Mouse (Mus musculus): ENCODE data around the gene Lgr6.
A peak's percentile ranks its signal among the peaks of the same experiment; 100 is the strongest.

The Lgr6 gene

GRCm38 (mm10) chr1:135105124-135105523 lies at the start of gene Lgr6:
Gene Lgr6, minus strand, starts transcription at chr1:135105276.
- DNase-seq, result peak; percentile 29

- DNase-seq, result peak; percentile 73
Measured at GRCm38 (mm10) chr1:135154411-135154959, 49.4 kb upstream of the Lgr6 start.

GRCm38 (mm10) chr1:135154011-135154410 lies 48.9 kb upstream of the Lgr6 start:
- no peak for DNase-seq

- no peak for DNase-seq
Measured at GRCm38 (mm10) chr1:135148996-135149395, 43.9 kb upstream of the Lgr6 start.

GRCm38 (mm10) chr1:135148476-135148875 lies 43.4 kb upstream of the Lgr6 start:
- DNase-seq, result no peak

- no peak for DNase-seq
Measured at GRCm38 (mm10) chr1:135147702-135148058, 42.6 kb upstream of the Lgr6 start.

- DNase-seq, result peak; percentile 90
Measured at GRCm38 (mm10) chr1:135146946-135147701, 42.0 kb upstream of the Lgr6 start.

- peak; percentile 87 for DNase-seq
Measured at GRCm38 (mm10) chr1:135146077-135146945, 41.2 kb upstream of the Lgr6 start, which contains the start of gene Arl8a. Gene Arl8a, plus strand, starts transcription at chr1:135146824.

GRCm38 (mm10) chr1:135143940-135144339 lies 38.9 kb upstream of the Lgr6 start:
- no peak for DNase-seq

GRCm38 (mm10) chr1:135142452-135142851 lies 37.4 kb upstream of the Lgr6 start:
- no peak for DNase-seq

- DNase-seq, result no peak
Measured at GRCm38 (mm10) chr1:135139906-135140305, 34.8 kb upstream of the Lgr6 start.

GRCm38 (mm10) chr1:135136500-135136899 lies 31.4 kb upstream of the Lgr6 start:
- peak; percentile 72 for DNase-seq

- DNase-seq, result no peak
Measured at GRCm38 (mm10) chr1:135135111-135135787, 30.2 kb upstream of the Lgr6 start.

GRCm38 (mm10) chr1:135133678-135134435 lies 28.8 kb upstream of the Lgr6 start:
- DNase-seq, result no peak

- no peak for DNase-seq
Measured at GRCm38 (mm10) chr1:135132893-135133369, 27.9 kb upstream of the Lgr6 start.

GRCm38 (mm10) chr1:135132473-135132872 lies 27.4 kb upstream of the Lgr6 start, which contains the start of gene Ptpn7:
Gene Ptpn7, plus strand, starts transcription at chr1:135132700.
- peak; percentile 85 for DNase-seq

GRCm38 (mm10) chr1:135131560-135131959 lies 26.5 kb upstream of the Lgr6 start:
- no peak for DNase-seq

GRCm38 (mm10) chr1:135131034-135131433 lies 26.0 kb upstream of the Lgr6 start:
- DNase-seq, result peak; percentile 48

- DNase-seq, result no peak
Measured at GRCm38 (mm10) chr1:135130376-135131018, 25.4 kb upstream of the Lgr6 start.

GRCm38 (mm10) chr1:135129543-135130183 lies 24.6 kb upstream of the Lgr6 start:
- no peak for DNase-seq

GRCm38 (mm10) chr1:135128986-135129385 lies 23.9 kb upstream of the Lgr6 start:
- no peak for DNase-seq

Data from lung, postnatal 14 days (tissue).